Mouse (Mus musculus) ES-Bruce4 (cell line): Measurements from ENCODE around the gene Pigv. TPM values are rescaled to one million over a fixed set of nuclear protein-coding genes. Genes with fewer than 3 reads are reported as not detected.

Experiments used
- H3K27ac ChIP-seq: 2 replicates; pipeline ENCODE4 v1.5.1; 2012; ENCODE audit warnings: low read length, inconsistent platforms; ENCODE audit not compliant: insufficient read depth
- H3K27me3 ChIP-seq: 2 replicates; pipeline ENCODE4 v1.6.1; 2012; ENCODE audit warnings: mild to moderate bottlenecking, low read length, inconsistent platforms; ENCODE audit not compliant: control insufficient read depth, poor library complexity, insufficient read depth, severe bottlenecking
- H3K36me3 ChIP-seq: 2 replicates; pipeline ENCODE4 v1.6.1; 2012; ENCODE audit warnings: inconsistent platforms, mild to moderate bottlenecking, low read length, moderate library complexity; ENCODE audit not compliant: control insufficient read depth, poor library complexity, insufficient read depth, severe bottlenecking
- H3K4me1 ChIP-seq: one replicate; pipeline ENCODE4 v1.8.1; 2011; ENCODE audit warnings: low read length; ENCODE audit not compliant: control insufficient read depth, insufficient read depth
- H3K4me3 ChIP-seq: 2 replicates; pipeline ENCODE4 v1.5.1; 2011; ENCODE audit warnings: low read depth, mild to moderate bottlenecking, low read length
- H3K9ac ChIP-seq: 2 replicates; pipeline ENCODE4 v1.6.1; 2012; ENCODE audit warnings: low read depth, mild to moderate bottlenecking, inconsistent platforms; ENCODE audit not compliant: poor library complexity, severe bottlenecking
- H3K9me3 ChIP-seq: replicated peaks from 2 replicates; pipeline ENCODE4 v1.6.1; 2012; ENCODE audit warnings: mild to moderate bottlenecking, low read length, inconsistent platforms; ENCODE audit not compliant: control insufficient read depth, poor library complexity, insufficient read depth, severe bottlenecking
- CTCF ChIP-seq: IDR thresholded peaks from one replicate; pipeline ENCODE4 v1.8.1; 2011; ENCODE audit warnings: low read depth, low read length
- EP300 ChIP-seq: IDR thresholded peaks from 2 replicates; pipeline ENCODE4 v1.6.1; 2011; ENCODE audit warnings: low read depth, low read length; ENCODE audit not compliant: insufficient read depth
- POLR2A ChIP-seq: IDR thresholded peaks from one replicate; pipeline ENCODE4 v1.8.1; 2011; ENCODE audit warnings: low read length; ENCODE audit not compliant: insufficient read depth
- polyA plus RNA-seq: library from polyadenylated mRNA; stranded (reverse); fragments of >200 nt; gene quantifications from 2 replicates; pipeline ENCODE4 v1.2.4, GENCODE M21; 2011; ENCODE audit warnings: low read depth; ENCODE audit not compliant: missing spikeins, insufficient read depth, insufficient read length

Gene Pigv
- polyA plus RNA-seq, 1 experiment = 15.2 TPM

GRCm38 (mm10) chr4:133619473-133620136 lies 52.8 kb downstream of the Pigv start:
- Histone ChIP-seq H3K36me3 (0 out of 2 replicates have a peak, but pooled peaks cover 3% of the 10 kb centered on the region), H3K27me3 (no peaks in the 10 kb centered on the region), H3K27ac (no peak overlapping the region), H3K4me1 (peaks cover 8% of the 10 kb centered on the region), H3K9ac (no peak overlapping the region), H3K4me3 (no peak overlapping the region), H3K9me3 (no peaks in the 10 kb centered on the region)
- TF ChIP-seq CTCF (no peak), EP300 (no peak)

GRCm38 (mm10) chr4:133617936-133618335 lies 54.5 kb downstream of the Pigv start:
- H3K9ac ChIP-seq = no peak overlapping the region
- no peak overlapping the region for H3K4me3 ChIP-seq
- TF ChIP-seq EP300 (no peak), CTCF (no peak), POLR2A (no peak)
- H3K9me3 ChIP-seq = no peaks in the 10 kb centered on the region
- no peak overlapping the region for H3K27ac ChIP-seq
- no peaks in the 10 kb centered on the region for H3K27me3 ChIP-seq
- peaks cover under 1% of the 10 kb centered on the region; the same call in 1 of the 2 replicates for H3K36me3 ChIP-seq
- peaks cover 5% of the 10 kb centered on the region for H3K4me1 ChIP-seq

GRCm38 (mm10) chr4:133615416-133615815 lies 57.0 kb downstream of the Pigv start:
- Histone ChIP-seq H3K27ac (no peak overlapping the region), H3K9ac (no peak overlapping the region), H3K4me1 (no peaks in the 10 kb centered on the region), H3K27me3 (no peaks in the 10 kb centered on the region), H3K36me3 (peaks cover 6% of the 10 kb centered on the region; the same call in 1 of the 2 replicates), H3K9me3 (peaks cover 4% of the 10 kb centered on the region; the same call in 1 of the 2 replicates), H3K4me3 (no peak overlapping the region)
- TF ChIP-seq POLR2A = no peak

GRCm38 (mm10) chr4:133614274-133614761 lies 58.1 kb downstream of the Pigv start:
- no peak overlapping the region for H3K9ac ChIP-seq
- H3K9me3 ChIP-seq = peaks cover 4% of the 10 kb centered on the region; the same call in 1 of the 2 replicates
- TF ChIP-seq EP300 (no peak), CTCF (no peak), POLR2A (no peak)
- no peaks in the 10 kb centered on the region for H3K4me1 ChIP-seq
- H3K27ac ChIP-seq = no peak overlapping the region
- no peaks in the 10 kb centered on the region for H3K27me3 ChIP-seq
- peaks cover 6% of the 10 kb centered on the region; the same call in 1 of the 2 replicates for H3K36me3 ChIP-seq
- no peak overlapping the region for H3K4me3 ChIP-seq

GRCm38 (mm10) chr4:133613867-133614266 lies 58.6 kb downstream of the Pigv start:
- Histone ChIP-seq H3K36me3 (peaks cover 6% of the 10 kb centered on the region; the same call in 1 of the 2 replicates), H3K9me3 (peaks cover 4% of the 10 kb centered on the region; the same call in 1 of the 2 replicates), H3K9ac (no peak overlapping the region), H3K27me3 (no peaks in the 10 kb centered on the region), H3K4me3 (no peak overlapping the region), H3K27ac (no peak overlapping the region), H3K4me1 (no peaks in the 10 kb centered on the region)
- TF ChIP-seq EP300 = no peak
- no peak for TF ChIP-seq CTCF
- no peak for TF ChIP-seq POLR2A

- no peaks in the 10 kb centered on the region for H3K4me1 ChIP-seq
- H3K9me3 ChIP-seq = peaks cover 4% of the 10 kb centered on the region; the same call in 1 of the 2 replicates
- H3K4me3 ChIP-seq = no peak overlapping the region
- H3K27ac ChIP-seq = no peak overlapping the region
- no peak overlapping the region for H3K9ac ChIP-seq
- peaks cover 6% of the 10 kb centered on the region; the same call in 1 of the 2 replicates for H3K36me3 ChIP-seq
- TF ChIP-seq POLR2A (no peak), EP300 (no peak), CTCF (no peak)
- no peaks in the 10 kb centered on the region for H3K27me3 ChIP-seq
Measured at GRCm38 (mm10) chr4:133613026-133613425, 59.4 kb downstream of the Pigv start.
